Mouse (Mus musculus): ENCODE measurements around the gene Insc.

Insc gene

GRCm38 (mm10) chr7:114896966-114897697, 153.6 kb downstream of the Insc start:
- DNase-seq (ENCODE audit: low read depth in 2 of 2, low spot score in 2 of 2) = no peak

All from CD8-positive naive resting alpha-beta T cell, adult 2 months (primary cell).